Mouse (Mus musculus) limb, embryonic 14.5 days (tissue): ENCODE data around the gene Asap3. TPM values are rescaled to one million over a fixed set of nuclear protein-coding genes. Genes with fewer than 3 reads are reported as not detected.

Source experiments
- ATAC-seq: fragments of 200-750 bp; cut with Nextera tagmentation; 2 replicates; pipeline ENCODE4 v1.8.0; 2017; ENCODE audit warnings: low read depth, moderate number of reproducible peaks, moderate TSS enrichment; ENCODE audit not compliant: low FRiP score
- DNase-seq: peaks from one replicate; pipeline ENCODE4 v3.0.0-alpha.2; 2015; ENCODE audit warnings: low spot score
- H3K27ac ChIP-seq: fragments of 300-500 bp; sonication (generic); replicated peaks from 2 replicates; pipeline ENCODE4 v1.5.1; 2014; ENCODE audit warnings: low read depth, mild to moderate bottlenecking, low read length, moderate library complexity, mixed read lengths
- H3K27me3 ChIP-seq: fragments of 300-500 bp; sonication (generic); 2 replicates; pipeline ENCODE4 v1.6.1; 2014; ENCODE audit warnings: low read length, mixed read lengths; ENCODE audit not compliant: control insufficient read depth, insufficient read depth
- H3K36me3 ChIP-seq: fragments of 300-500 bp; sonication (generic); 2 replicates; pipeline ENCODE4 v1.6.1; 2014; ENCODE audit warnings: mild to moderate bottlenecking, low read length, moderate library complexity, mixed read lengths; ENCODE audit not compliant: control insufficient read depth, insufficient read depth
- H3K4me1 ChIP-seq: fragments of 300-500 bp; sonication (generic); 2 replicates; pipeline ENCODE4 v1.6.1; 2014; ENCODE audit warnings: antibody characterized with exemption, low read length, mixed read lengths; ENCODE audit not compliant: control insufficient read depth, insufficient read depth
- H3K4me2 ChIP-seq: fragments of 300-500 bp; sonication (generic); replicated peaks from 2 replicates; pipeline ENCODE4 v1.6.1; 2014; ENCODE audit warnings: low read depth, mild to moderate bottlenecking, low read length, moderate library complexity; ENCODE audit not compliant: severe bottlenecking
- H3K4me3 ChIP-seq: fragments of 300-500 bp; sonication (generic); replicated peaks from 2 replicates; pipeline ENCODE4 v1.5.1; 2014; ENCODE audit warnings: low read length
- H3K9ac ChIP-seq: fragments of 300-500 bp; sonication (generic); 2 replicates; pipeline ENCODE4 v1.6.1; 2014; ENCODE audit warnings: mild to moderate bottlenecking, low read depth, low read length, moderate library complexity; ENCODE audit not compliant: severe bottlenecking
- H3K9me3 ChIP-seq: fragments of 300-500 bp; sonication (generic); 2 replicates; pipeline ENCODE4 v1.6.1; 2016; ENCODE audit warnings: low read length; ENCODE audit not compliant: control insufficient read depth
- POLR2A ChIP-seq: fragments of 200-500 bp; IDR thresholded peaks from 2 replicates; pipeline ENCODE4 v1.8.0; 2012; ENCODE audit warnings: inconsistent platforms, mild to moderate bottlenecking, moderate library complexity, borderline replicate concordance; ENCODE audit not compliant: insufficient read depth, insufficient read length; ENCODE audit errors: extremely low read depth
- WGBS: fragments of 180-500 bp; shearing (Covaris S2); extraction: QIAGEN DNeasy Blood & Tissue Kit; methylation state at CpG from one replicate; pipeline ENCODE4 v1.1.7; 2014; 5-methylcytosine and 5-hydroxymethylcytosine counted together
- polyA plus RNA-seq, 2 experiments: library from polyadenylated mRNA; depleted of rRNA in 1 of 2; stranded (reverse) in 1 of 2; unstranded in 1 of 2; fragments of >200 nt; fragmentation: Nextera tagmentation in 1 of 2; extraction: Ambion mirVana in 1 of 2; gene quantifications; 2 replicates each; pipeline versions ENCODE4 v1.2.1 to v1.2.3; 2012 to 2014

Asap3 gene
- polyA plus RNA-seq, 2 experiments: 12.0 to 22.9 TPM

- no peaks in the 10 kb centered on the region for H3K9me3 ChIP-seq
- TF ChIP-seq POLR2A: no peak
- no peak overlapping the region for H3K9ac ChIP-seq
- 84% methylated on average over 8 of the region's 8 CpGs for WGBS
- H3K36me3 ChIP-seq: peaks cover 15% of the 10 kb centered on the region
- 0 out of 2 replicates have a peak overlapping the region, but pooled peaks have one; percentile 5 for H3K27ac ChIP-seq
- no peak for DNase-seq
- H3K4me3 ChIP-seq: no peak overlapping the region
- H3K27me3 ChIP-seq: no peaks in the 10 kb centered on the region
- H3K4me1 ChIP-seq: peaks cover 39% of the 10 kb centered on the region
- no peak for ATAC-seq
- no peak overlapping the region for H3K4me2 ChIP-seq
Observed at GRCm38 (mm10) chr4:136215576-136215975, 9.4 kb downstream of the Asap3 start.

DNA sequence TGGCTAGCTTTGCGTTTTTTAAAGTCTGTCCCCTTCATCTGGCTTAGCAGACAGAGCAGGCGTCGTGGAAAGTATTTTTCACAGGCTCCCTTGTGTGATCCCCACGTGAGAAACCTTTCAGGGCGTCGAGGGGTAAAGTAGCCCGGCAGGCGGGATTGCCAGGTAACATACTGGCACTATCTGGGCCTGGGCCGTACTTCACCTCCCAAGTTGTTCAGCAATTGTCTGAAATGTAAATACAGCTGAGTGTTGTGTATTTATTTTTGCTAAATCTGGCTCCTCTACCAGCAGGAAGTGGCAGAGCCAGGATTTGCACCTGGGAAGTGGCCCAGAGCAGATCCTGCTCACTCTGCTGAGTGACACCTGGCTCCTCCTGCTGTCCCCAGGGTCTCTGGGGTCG is 10.9 kb downstream of the Asap3 start:
- TF ChIP-seq POLR2A: no peak
- H3K4me2 ChIP-seq: no peak overlapping the region
- peaks cover 41% of the 10 kb centered on the region for H3K4me1 ChIP-seq
- H3K36me3 ChIP-seq: peaks cover 9% of the 10 kb centered on the region
- 57% methylated on average over 10 of the region's 10 CpGs for WGBS
- no peaks in the 10 kb centered on the region for H3K27me3 ChIP-seq
- peak overlapping the region; percentile 58 for H3K27ac ChIP-seq
- no peak overlapping the region for H3K4me3 ChIP-seq
- no peaks in the 10 kb centered on the region for H3K9me3 ChIP-seq
- ATAC-seq (no peak), DNase-seq (no peak)
- H3K9ac ChIP-seq: no peak overlapping the region

- H3K4me1 ChIP-seq: peaks cover 42% of the 10 kb centered on the region
- peak overlapping the region; percentile 86 for H3K27ac ChIP-seq
- no peaks in the 10 kb centered on the region for H3K27me3 ChIP-seq
- peak; percentile 82 for DNase-seq
- peaks cover 9% of the 10 kb centered on the region for H3K36me3 ChIP-seq
- peak overlapping the region; percentile 39 for H3K4me2 ChIP-seq
- peak overlapping the region; percentile 14 for H3K4me3 ChIP-seq
- peak overlapping the region; percentile 47 for H3K9ac ChIP-seq
- ATAC-seq: peak; percentile 72
- 6% methylated on average over 17 of the region's 18 CpGs for WGBS
- H3K9me3 ChIP-seq: no peaks in the 10 kb centered on the region
- TF ChIP-seq POLR2A: no peak
Observed at GRCm38 (mm10) chr4:136218595-136219214, 12.5 kb downstream of the Asap3 start.

DNA sequence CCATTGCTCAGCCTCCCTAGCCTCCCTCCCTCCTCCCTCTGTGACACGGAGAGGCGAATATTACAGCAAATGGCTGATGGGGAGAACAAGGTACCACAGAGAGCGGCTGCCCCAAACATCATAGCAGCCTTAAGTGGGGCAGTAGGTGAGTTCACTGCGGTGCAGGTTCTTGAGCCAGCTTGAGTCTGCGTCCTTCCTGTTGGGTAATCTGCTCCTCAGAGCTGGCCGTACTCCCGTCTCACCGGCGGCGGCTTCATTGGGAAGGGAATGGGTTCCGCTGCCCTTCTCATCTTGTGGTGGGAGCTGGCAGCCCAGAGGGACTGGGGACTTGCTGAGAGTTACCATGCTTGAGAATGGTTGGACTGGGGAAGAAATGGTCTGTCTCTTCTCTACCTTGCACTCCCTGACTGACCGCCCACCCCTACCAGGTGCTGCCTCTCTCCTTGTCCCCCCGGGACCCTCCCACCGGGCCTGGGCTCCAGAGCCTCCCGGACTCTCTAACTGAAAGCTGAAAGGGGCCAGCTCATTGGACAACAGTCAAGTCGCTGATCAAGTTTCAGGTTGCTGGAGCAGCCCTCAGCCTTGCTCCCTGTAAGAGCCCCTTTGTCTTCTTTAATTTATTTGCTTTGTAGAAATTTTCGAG is 14.1 kb downstream of the Asap3 start:
- peak; percentile 50; the same call in 1 of the 2 replicates for ATAC-seq
- peak; percentile 66 for DNase-seq

GRCm38 (mm10) chr4:136223549-136224239 is 17.5 kb downstream of the Asap3 start:
- no peak for TF ChIP-seq POLR2A
- no peaks in the 10 kb centered on the region for H3K27me3 ChIP-seq
- H3K9me3 ChIP-seq: no peaks in the 10 kb centered on the region
- peaks cover 8% of the 10 kb centered on the region for H3K36me3 ChIP-seq
- whole genome bisulfite sequencing: 66% methylated on average over 13 of the region's 13 CpGs
- no peak overlapping the region for H3K4me2 ChIP-seq
- no peak for DNase-seq
- no peak overlapping the region for H3K4me3 ChIP-seq
- H3K9ac ChIP-seq: no peak overlapping the region
- peaks cover 23% of the 10 kb centered on the region for H3K4me1 ChIP-seq
- H3K27ac ChIP-seq: no peak overlapping the region
- ATAC-seq: no peak

More for the DNA sequence above, 14.1 kb downstream of the Asap3 start:
- Histone ChIP-seq H3K4me3 (peak overlapping the region; percentile 10; the same call in 1 of the 2 replicates), H3K9me3 (no peaks in the 10 kb centered on the region), H3K27me3 (no peaks in the 10 kb centered on the region), H3K4me2 (peak overlapping the region; percentile 41), H3K4me1 (peaks cover 44% of the 10 kb centered on the region), H3K36me3 (no peaks in the 10 kb centered on the region; the same call in none of the 2 replicates), H3K9ac (no peak overlapping the region; the same call in 1 of the 2 replicates), H3K27ac (peak overlapping the region; percentile 64)
- WGBS: 8% methylated on average over 17 of the region's 17 CpGs
- TF ChIP-seq POLR2A: no peak
